Mouse (Mus musculus): ENCODE results near the gene Mcub.

Mcub gene

DNA sequence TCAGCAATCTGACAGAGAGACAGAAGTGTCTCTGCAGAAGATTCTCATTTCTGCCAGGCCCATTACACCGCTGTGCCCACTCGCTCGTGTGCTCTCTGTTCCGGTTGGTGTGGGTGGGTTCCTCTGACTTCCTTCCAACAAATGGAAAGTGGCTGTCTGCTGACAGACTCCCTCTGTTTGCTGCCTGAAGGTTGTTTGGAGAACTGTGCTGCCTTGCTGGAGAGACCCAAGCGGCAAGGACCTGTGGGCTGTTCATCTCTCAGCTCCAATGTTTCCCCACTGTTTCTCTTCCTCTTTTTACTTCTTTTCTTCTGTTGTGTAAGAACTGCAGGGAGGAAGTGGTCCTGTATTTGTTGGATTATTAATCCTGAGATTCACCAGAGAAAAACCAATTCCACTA is 21.6 kb downstream of the Mcub start:
- peak; percentile 8 for DNase-seq

DNA sequence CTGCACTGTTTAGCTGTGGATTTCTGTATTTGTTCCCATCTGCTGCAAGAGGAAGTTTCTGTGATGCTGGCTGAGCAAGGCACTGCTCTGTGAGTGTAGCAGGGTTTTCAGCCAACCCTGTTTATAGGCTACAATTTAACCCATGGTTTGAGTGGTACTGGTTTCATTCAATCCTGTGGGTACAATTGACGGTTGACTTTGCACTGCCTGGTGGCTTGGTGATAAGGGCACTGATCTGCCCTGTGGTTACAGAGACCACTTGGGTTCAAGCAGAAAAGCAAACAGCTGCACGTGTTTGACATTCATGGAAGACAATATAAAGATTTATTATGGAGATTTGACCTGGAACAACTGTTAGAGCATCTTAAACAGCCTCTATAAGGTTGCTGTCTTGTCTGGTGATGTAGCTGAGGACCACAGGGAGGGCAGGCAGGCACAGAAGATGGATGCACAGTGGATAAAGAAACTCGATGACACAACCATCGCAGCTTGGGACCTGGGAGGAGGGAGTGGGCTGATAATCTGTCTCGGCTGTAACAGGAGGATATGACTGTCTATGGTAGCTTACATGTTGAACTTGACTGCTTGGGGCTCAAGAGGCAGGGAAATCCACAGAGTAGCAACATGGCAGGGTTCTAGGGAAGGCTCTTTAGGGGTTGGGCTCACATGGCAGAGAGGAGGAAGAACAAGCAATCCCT is 23.6 kb downstream of the Mcub start:
- DNase-seq = no peak

DNA sequence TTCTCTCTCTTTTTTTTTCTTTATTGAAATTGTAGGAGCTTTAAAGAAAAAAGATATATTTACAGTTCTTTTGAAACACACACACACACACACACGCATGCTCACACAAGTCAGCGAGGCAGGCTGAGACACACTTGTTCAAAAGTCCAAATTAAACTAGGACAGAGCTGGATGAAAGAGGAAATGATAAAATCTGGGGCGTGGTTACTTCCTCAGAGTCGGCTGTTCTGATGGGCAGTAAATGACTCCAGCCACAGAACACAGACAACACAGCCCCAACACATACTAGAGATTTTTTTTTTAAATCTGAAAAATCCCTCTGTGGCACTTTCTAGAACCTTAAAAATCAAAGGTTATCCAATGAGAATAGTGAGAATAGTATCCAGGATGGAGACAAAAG is 26.2 kb downstream of the Mcub start:
- DNase-seq = no peak

DNA sequence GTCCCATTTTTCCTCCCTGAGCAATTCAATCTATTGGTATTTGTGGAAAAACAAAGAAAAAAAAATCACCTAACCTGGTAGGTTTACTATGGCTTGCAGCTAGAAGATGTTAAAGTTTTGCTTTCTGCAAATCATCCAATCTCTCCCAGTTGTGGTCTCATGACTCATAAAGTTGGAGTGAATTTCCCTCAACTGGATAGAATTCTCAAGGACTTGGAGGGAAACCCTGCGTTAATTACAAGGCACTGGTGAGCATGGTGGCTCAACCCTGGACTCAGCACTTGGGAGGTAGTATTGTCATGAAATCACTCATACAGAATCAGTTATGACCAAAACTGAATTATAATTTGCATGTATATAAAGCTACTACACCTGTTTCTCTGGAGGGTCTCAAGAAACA is 28.7 kb downstream of the Mcub start:
- no peak for DNase-seq

DNA sequence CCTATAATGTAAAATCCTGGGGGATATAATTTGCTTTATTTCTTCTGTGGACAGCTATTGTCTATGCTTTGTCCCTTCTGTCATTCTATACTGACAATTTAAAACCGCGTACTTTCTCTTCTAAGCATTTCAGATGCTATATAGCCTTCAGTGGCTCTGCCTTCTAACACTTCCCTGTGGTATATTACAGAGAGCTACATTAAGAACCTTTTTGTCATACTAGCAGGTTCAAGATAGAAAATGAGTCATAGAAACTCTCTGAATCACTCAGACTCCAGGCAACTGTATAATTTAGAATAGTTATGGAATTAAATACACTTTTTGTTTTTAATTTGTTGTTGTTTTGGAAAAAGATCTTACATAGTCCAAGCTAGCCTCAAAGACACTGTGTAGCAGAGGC is 29.2 kb downstream of the Mcub start:
- DNase-seq = no peak

DNA sequence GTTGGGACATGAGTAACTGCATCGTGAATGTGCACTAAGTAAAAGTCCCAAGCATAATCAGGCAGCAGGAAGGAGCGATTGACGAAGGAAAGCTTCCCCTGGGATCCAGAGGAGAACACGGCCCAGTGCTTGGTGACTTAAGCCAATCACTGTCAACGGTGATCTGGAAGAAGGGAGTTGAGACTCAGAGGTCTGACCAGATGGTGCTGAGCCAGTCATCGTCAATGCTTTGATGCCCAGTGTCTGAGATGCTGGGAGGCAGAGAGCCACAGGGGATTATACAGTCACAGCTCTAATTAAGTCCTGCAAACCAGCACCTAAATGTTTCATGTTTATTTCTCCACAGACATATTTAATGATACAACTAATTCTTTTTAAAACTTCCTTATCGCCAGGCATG is 30.9 kb downstream of the Mcub start:
- DNase-seq = no peak

DNA sequence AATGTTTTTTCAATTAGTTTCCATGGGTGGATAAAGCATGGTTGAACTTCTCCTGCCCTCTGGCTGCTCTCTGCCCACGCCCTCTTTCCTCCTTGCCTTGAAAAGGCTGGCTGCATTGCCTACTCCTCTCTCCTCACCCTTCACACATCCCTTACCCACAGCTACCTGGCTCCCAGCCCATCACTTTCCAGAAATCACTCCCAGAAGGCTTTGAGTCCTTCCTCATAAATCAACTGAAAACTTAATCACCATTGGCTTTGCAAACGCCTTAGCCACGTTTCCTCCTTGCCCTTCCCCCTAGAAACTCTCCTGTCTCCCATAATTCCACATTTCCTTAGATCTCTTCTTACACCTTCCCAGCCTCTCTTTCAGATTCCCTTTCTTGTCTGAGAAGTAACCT is 32.2 kb downstream of the Mcub start:
- DNase-seq = no peak

DNA sequence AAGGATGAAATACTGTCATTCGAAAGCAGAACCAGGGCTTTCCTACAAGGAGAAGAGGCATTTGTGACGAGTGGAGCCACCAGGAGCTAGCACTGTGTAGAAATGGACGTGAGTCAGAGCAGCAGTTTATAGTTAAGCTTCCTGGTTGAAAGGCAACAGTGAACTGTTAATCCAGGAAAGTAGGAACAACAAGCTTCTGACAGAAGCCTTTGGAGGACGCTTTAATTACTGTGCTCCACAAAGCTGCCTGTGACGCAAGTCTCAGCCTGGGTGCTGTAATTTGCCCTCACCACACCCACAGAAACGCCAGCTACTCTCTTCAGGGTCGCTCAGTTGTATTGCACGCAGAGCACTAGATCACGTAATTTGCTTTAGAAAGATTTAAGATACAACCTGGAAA is 33.4 kb downstream of the Mcub start:
- DNase-seq = no peak

DNA sequence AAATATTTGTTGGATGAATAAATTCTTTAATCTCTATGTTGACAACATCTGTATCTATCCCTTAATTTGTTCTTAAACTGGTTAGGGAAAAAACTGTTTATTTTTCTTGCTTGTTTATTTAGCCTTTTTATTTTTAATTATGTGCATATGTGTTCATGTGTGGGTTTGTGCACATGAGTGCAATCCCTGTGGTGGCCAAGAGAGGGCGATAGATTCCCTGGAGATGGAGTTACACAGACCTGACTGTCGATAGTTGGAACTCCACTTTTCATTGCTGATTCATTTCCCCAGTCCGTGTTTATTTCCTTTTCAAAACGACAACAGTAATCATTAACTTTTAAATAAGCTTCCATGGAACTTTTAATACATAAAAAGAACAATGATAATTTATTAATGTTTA is 37.6 kb downstream of the Mcub start:
- DNase-seq = peak; percentile 34 to 39

DNA sequence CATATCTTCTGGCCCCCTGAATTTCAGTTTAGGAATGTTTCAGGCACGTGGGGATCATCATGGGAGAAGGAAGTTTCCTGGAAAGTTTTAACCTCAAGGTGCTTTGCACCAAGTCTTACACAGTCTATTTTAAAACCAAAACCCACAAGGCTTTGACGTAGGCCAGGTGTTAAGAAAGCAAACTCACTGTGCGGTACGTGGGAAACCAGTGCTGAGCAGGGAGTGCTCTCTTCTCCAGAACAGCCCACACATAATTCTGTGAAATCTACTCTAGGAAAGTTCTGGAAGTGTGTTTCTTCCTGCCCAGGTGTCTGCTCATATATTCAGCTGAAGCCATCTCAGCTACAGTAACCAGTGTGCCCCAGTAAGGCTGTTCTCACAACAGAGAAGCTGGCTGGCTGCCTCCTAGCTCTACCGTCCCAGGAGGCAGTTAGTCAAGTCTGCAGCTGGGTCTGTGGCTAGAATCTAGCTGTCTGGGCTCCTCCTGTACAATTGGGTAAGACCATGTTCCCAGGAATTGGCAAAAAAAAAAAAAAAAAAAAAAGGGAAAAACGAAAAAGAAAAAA is 39.7 kb downstream of the Mcub start:
- DNase-seq = no peak

DNA sequence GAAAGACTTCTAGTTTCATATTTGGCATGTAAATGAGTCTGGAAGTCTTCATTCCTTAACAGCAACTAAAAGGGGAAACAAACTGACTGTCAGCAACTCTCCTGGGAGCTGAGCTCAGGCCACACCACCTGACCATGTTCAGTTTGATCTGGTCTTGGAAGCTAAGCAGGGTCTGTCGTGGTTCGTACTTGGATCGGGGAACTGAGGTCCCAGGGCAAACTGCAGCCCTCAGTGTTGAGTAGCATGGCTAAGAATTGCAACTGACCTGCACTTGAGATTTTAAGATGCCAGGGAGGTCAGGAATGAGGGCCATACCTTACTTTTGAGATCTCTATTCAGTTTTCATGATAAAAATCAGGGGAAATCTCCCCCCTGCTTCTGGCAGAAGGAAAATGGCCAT is 44.1 kb downstream of the Mcub start:
- DNase-seq = no peak

DNA sequence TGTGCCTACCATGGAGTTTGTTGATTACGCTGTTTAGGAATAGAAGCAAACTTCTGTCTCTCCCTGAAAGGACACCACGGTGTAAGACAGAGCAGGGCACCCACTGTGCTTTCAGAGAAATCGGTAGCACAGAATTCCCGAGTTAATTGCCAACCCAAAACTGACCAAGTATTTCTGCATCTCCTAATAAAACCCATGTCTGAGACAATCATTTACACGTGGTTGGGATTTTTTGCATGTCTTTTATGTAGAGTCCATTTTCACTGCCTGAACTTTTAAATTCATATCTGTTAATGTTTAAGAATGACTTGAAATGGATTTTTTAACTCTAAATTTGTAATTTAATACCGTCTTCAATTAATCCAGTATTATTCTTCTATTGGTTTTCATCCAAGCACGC is 46.4 kb downstream of the Mcub start:
- DNase-seq = no peak

DNA sequence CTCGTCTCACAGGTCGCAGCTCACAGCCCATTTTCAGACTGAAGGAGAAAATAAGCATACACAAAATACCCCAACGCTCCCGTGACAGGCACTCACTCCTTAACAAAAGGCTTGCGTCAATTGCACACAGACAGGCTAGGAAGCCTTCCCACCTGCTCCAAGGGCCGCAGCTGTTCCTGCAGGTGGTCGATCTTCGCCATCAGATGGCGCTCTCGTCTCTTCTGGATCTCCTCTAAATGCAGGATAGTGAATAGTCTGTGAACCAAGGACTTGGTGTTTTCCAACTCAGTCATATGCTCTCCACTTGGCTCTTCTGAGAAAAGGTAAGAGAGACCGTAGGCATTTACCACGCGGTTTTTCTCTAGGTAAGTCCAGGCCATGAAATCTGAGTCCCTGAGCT is 51.6 kb downstream of the Mcub start:
- peak; percentile 44 to 56 for DNase-seq

DNA sequence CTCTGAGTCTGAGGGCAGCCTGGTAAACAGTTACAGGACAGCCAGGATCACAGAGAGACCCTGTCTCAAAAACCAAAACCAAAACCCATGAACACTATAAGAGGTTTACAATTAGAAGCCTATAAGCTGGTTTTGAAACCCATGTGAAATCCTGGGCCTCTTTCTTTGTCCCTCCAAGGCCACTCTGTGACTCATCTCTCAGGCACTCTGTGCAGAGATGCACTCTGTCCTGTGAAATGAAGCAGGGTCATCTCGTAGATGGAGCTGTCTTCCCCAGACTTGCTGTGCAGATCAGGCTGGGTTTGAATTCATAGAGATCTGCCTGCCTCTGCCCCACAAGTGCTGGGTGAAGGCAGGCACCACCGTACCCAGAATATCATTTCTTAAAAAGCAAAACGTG is 52.6 kb downstream of the Mcub start:
- DNase-seq = no peak

DNA sequence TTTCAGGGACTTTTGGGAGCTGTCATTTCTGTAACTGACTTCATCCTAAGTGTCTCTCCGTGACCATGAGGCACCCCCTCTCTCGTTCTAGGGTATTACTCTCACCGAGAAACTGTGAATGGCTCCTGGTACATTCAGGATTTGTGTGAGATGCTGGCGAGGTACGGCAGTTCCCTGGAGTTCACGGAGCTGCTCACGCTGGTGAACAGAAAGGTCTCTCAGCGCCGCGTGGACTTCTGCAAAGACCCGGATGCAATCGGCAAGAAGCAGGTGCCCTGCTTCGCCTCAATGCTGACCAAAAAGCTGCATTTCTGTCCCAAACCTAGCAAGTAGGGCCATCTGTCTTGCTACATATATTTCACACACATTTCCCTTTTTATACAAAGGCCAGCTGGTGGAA is 56.8 kb downstream of the Mcub start:
- DNase-seq = no peak

DNA sequence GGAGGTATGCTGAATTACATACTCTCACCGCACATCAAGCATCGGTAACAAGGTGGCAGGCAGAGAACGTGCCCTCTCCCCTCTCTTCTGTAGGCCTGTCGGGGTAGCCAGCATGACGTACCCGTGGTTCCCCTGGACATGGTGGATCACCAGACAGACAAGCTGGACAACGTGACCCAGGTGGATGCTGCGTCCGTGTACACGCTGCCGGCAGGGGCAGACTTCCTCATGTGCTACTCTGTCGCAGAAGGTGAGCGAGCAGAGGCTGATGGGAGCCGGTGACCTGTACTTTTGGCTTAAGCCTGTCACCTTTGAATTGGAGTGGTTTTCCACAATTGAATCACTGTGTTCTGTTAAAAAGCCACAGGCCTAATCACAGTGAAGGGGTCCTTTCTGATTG is 58.0 kb downstream of the Mcub start:
- no peak for DNase-seq

DNA sequence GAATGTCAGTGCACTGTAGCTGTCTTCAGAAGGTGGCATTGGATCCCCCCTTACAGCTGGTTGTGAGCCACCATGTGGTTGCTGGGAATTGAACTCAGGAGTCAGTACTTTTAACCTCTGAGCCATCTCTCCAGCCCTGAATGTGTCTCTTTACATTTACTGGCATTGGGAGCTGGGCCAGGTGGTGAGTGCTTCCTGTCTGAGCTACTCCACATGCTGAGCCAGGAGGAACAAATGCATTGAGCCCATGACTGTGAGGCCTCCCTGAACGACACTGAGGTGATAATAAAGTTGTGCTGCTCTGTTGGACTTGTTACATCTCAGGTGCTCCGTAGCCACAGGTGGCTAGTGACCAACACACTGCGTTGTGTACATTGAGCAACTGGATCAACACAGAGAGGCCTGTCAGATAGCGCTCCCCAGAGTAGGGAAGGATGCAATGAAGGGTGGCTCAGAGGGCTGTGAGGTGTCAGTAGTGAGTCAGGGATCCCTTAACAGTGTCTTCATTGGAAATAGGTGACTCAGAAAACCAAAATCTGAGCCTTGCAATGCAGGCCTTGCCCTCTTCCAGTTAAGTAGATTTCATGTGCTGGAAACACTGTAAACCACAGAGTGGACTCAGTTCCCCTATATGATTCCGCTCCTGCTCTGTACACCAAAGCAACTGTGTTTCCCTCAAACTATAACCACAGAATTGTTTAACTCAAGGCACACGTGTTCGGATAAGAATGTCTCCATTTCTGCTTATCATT is 65.4 kb downstream of the Mcub start:
- no peak for DNase-seq

DNA sequence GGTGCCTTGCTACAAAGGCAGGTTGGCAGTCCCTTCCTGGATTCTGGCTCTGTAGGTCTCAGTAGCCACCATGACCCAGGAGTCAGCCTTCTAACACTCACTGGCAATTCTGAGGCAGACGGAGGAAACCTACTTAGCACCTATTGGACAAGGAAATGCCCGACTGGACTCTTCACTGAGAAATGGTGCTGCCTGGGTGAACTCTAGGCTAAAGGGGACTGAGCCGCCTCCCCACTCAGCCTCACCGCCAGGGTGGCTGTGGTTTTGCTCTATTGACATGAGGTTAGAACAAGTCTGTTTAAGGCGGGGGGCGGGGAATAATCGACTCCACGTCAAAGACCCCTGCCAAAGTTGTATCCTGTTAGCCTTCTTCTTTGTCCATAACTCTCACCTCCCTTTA is 66.1 kb downstream of the Mcub start:
- DNase-seq = peak; percentile 24 to 32

DNA sequence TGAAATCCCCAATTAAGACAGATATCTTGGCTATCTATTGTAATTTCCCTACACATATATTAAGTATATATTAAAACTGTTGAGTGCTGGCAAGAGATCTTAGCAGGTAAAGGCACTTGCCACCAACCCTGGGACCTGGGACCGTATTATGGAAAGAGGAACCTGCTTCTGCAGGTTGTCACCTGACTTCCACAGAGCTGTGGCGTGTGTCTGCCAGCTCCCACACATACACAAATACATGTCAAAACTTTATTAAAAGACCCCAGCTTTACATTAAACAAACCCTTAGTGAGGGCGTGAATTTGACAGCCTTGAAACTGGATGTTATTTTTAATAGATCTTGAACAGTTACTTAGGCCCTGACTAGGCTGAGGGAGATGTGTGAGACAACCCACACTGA is 66.6 kb downstream of the Mcub start:
- DNase-seq = peak; percentile 44 to 45

DNA sequence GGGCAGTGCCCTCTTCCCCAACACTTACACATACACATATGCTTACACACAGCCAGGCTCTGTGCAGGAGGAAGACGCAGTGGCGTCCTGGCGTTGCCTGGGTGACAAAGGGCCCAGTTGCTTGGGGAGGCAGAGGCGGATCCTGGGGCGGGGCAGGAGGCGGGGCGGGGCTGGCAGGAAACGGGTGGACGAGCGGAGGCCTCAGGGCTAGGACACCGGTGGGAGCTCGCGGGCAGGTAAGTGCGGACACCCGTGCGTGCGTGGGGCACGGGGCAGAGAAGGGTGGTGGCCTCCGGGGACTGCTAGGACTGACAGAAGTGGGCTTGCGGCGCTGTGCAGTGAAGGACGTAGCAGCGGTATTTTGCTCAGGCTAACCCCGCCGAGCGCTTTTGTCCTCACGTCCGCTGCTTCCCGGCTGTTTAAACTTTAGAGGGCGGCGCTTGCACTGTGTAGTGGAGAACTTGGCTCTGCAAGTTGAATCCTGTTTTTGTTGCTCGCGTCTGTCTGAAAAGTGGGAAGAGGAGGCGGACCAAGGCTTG is 68.7 kb downstream of the Mcub start, which contains the start of gene Casp6:
TSS of gene Casp6 (plus strand) at position 155 of the 539 bp plus-strand sequence.
- peak; percentile 81 to 82 for DNase-seq

DNA sequence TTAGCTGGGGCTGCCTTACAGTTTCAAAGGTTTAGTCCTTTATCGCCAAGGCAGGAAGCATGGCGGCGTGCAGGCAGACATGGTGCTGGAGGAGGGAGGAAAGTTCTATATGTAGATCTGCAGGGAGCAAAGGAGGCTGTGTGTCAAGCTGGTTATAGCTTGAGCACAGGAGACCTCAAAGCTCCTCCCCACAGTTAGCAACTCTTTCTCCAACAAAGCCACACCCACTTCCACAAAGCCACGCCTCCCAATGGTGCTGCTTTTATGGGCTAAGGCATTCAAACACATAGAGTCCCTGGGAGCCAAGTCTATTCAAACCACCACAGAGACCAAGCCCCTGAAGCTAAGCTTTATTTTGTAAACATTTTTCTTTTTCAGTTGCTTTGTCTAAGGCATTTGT is 71.1 kb downstream of the Mcub start:
- no peak for DNase-seq

DNA sequence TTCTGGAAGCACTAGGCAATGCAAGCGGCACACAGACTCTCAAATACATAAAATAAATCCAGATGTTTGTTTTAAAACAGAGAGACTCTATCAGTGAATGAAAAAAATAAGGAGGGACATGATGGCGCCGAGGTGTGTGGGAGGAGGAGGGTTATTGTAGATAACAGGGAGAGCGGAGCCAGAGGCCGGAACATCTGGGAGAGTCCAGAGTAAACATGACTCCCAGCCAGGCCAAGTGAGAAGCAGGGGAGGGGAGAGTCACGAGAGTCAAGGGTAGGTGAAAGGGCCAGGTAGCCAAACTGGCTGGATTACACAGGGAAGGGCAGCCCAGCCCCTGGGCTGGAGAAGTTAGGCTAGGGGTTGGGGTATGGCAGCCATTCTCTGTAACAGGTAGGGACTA is 73.4 kb downstream of the Mcub start:
- no peak for DNase-seq

DNA sequence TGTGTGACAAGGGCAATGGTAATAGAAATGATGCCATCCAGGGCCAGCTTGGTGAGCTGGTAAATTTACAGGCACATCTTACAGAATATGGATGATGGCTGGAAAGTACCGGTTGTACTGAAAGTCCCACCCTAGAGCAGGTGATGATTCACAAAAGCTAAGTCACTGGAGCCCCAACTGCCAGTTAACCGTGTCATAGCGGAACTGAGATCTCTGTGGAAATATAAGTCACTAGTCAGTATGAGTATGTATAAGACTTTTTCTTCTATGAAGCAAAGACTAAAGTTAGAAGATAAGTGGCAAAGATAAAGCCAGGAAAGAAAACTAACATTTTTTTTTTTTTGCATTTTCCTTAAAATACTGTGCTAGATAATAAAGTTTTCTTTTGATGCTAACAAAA is 76.9 kb downstream of the Mcub start:
- no peak for DNase-seq

DNA sequence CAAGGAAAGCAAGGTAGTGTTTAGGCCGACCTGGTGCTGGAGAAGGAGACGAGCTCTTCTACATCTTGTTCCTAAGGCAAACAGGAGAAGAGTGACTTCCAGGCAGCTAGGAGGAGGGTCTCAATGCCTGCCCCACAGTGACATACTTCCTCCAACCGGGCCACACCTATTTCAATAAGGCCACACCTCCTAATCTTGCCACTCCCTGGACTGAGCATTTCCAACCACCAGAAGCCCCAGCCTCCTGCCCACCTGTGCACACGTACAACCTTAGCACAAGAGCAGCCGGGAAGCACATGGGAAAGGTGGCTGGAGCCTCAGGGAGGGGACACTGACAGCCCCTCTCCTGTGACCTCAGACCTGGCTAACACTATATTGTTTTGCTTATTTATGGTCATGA is 78.0 kb downstream of the Mcub start:
- no peak for DNase-seq

Data from B cell, adult 2 months (primary cell).